Mouse (Mus musculus) cerebellum, postnatal 4 days (tissue): ENCODE data around the gene Marveld3.

Experiments
- DNase-seq, 2 experiments: peaks; one replicate each; pipeline ENCODE4 v3.0.0; 2022; ENCODE audit warnings: low spot score in 2 of 2, mixed read lengths in 1 of 2

Marveld3 gene

DNA sequence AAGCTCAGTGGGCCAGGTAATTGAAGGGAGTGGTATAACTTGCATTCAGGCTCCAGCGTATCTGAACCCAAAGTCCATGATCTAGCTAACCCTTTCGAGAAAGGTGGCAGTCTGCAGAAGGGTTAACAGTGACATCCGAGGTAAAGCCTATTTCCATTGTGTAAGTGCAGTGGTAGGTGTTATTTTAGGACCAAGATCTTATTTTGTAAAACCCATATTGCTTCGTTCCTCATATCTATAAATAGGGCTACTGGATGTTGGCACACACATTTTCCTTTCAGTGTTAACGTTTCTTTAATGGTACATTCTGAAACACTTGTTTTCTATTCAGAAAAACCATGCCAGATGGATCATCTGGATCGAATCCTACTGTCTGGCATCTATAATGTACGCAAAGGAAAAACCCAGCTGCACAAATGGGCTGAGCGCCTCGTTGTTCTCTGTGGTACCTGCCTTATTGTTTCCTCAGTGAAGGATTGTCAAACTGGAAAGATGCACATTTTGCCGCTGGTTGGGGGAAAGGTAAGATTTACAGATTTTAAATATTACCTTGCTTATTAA lies 58.0 kb downstream of the Marveld3 start:
- DNase-seq, result no peak

DNA sequence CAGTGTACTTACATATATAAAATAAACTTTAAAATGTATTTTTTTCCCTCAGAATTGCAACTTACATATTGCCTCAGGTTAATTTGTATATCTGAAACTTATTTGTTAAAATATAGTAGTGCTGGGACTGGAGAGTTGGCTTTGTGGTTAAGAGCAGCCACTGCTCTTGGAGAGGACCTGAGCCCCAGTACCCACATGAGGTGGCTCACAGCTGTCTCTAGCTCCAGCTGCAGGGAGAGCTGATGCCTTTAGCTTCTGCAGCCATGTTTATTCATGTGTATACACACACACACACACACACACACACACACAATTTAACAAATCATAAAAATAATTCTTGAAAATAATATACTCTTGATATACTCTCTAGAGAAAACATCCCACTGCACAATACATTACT lies 59.6 kb downstream of the Marveld3 start:
- DNase-seq, result no peak
